Mouse (Mus musculus): ENCODE results near the gene Kif4. TPM values are rescaled to one million over a fixed set of nuclear protein-coding genes. Genes with fewer than 3 reads are reported as not detected.
A peak's percentile ranks its signal among the peaks of the same experiment; 100 is the strongest.

The Kif4 gene
- total RNA-seq (2012; rRNA removed) (24.0 and 27.1 TPM in 2 replicates), total RNA-seq (2014; rRNA removed) (29.5 and 32.2 TPM in 2 replicates), polyA plus RNA-seq (2012; ENCODE audit: insufficient read length, low read depth) (34.6 and 38.8 TPM in 2 replicates)

GRCm38 (mm10) chrX:100625546-100625801 lies at the start of gene Kif4:
Gene Kif4 (plus strand): TSS chrX:100625737.
- in situ Hi-C loops (cut with MboI; ENCODE audit: low pct_ligation_motif_present, low pct_unique_long_range_greater_than_20kb, low sequenced_read_pairs) = no loop called here
- dilution Hi-C loops (cut with MboI; ENCODE audit: extremely low pct_ligation_motif_present, extremely low pct_unique_long_range_greater_than_20kb, low sequenced_read_pairs) = no loop called here

GRCm38 (mm10) chrX:100594791-100595190 lies 30.7 kb upstream of the Kif4 start, which contains the start of gene P2ry4:
Gene P2ry4 (minus strand): TSS chrX:100594869.
- no peak within 1 kb of the TSS for H3K9ac ChIP-seq (ENCODE audit: insufficient read depth, low read depth)
- H3K4me2 ChIP-seq (ENCODE audit: insufficient read depth, low read depth, poor library complexity, severe bottlenecking) = no peak within 1 kb of the TSS
- dilution Hi-C loops (cut with MboI; ENCODE audit: extremely low pct_ligation_motif_present, extremely low pct_unique_long_range_greater_than_20kb, low sequenced_read_pairs) = no loop called here
- in situ Hi-C loops (cut with MboI; ENCODE audit: low pct_ligation_motif_present, low pct_unique_long_range_greater_than_20kb, low sequenced_read_pairs) = no loop called here
- TF ChIP-seq UBTF (IDR thresholded peaks at IDR 0.05; ENCODE audit: low read depth, low read length) = no peak
- no peak for TF ChIP-seq MAFK (IDR thresholded peaks at IDR 0.05; ENCODE audit: insufficient replicate concordance, low read length)
- no peak for TF ChIP-seq ETS1 (conservative IDR thresholded peaks at IDR 0.05; ENCODE audit: low read depth, low read length)
- TF ChIP-seq NELFE (IDR thresholded peaks at IDR 0.05; ENCODE audit: low read depth, low read length) = no peak
- TF ChIP-seq POLR2AphosphoS2 (IDR thresholded peaks at IDR 0.05; ENCODE audit: low read depth, low read length) = no peak
- no peak for TF ChIP-seq CTCF (conservative IDR thresholded peaks at IDR 0.05 in 1 of 2, IDR thresholded peaks at IDR 0.05 in 1 of 2; ENCODE audit: low read depth in 2 of 2, low read length in 2 of 2)
- no peak for TF ChIP-seq RCOR1 (conservative IDR thresholded peaks at IDR 0.05; ENCODE audit: low read depth, low read length)
- TF ChIP-seq TBP (conservative IDR thresholded peaks at IDR 0.05; ENCODE audit: low read depth, low read length) = no peak
- TF ChIP-seq MYC (IDR thresholded peaks at IDR 0.05; ENCODE audit: low read depth, low read length) = no peak
- no peak for TF ChIP-seq TCF12 (IDR thresholded peaks at IDR 0.05; ENCODE audit: low read depth, low read length)
- TF ChIP-seq USF1 (IDR thresholded peaks at IDR 0.05; ENCODE audit: low read depth, low read length) = no peak
- TF ChIP-seq JUND (conservative IDR thresholded peaks at IDR 0.05; ENCODE audit: low read depth, low read length) = no peak
- no peak for TF ChIP-seq CHD1 (IDR thresholded peaks at IDR 0.05; ENCODE audit: low read depth, low read length)
- no peak for TF ChIP-seq SMC3 (IDR thresholded peaks at IDR 0.05; ENCODE audit: low read depth, low read length)
- no peaks in the 10 kb centered on the region for H3K9me3 ChIP-seq (replicated peaks; ENCODE audit: low read length)
- no peak within 1 kb of the TSS for H3K27ac ChIP-seq (ENCODE audit: insufficient read depth, low read depth)
- H3K4me1 ChIP-seq (ENCODE audit: control insufficient read depth in 1 of 2, insufficient read depth in 2 of 2) = no peaks in the 10 kb centered on the region
- no peaks in the 10 kb centered on the region for H3K36me3 ChIP-seq (replicated peaks in 1 of 2; ENCODE audit: control insufficient read depth in 1 of 2, insufficient read depth in 1 of 2, low read length in 1 of 2)
- H3K79me2 ChIP-seq (replicated peaks; ENCODE audit: control insufficient read depth, extremely low read depth, insufficient read depth, poor library complexity, severe bottlenecking) = no peaks in the 10 kb centered on the region
- DNase-seq (ENCODE audit: extremely low read depth) = no peak
- H3K4me3 ChIP-seq (replicated peaks in 1 of 3; ENCODE audit: low read depth in 2 of 3, low read length in 2 of 3, poor library complexity in 1 of 3) = no peak within 1 kb of the TSS
- no peaks in the 10 kb centered on the region for H3K27me3 ChIP-seq (replicated peaks)

More at GRCm38 (mm10) chrX:100625546-100625801, at the start of gene Kif4:
- TF ChIP-seq MEF2A (IDR thresholded peaks at IDR 0.05; ENCODE audit: borderline replicate concordance, low read depth, low read length) (no peak), ZC3H11A (IDR thresholded peaks at IDR 0.05; ENCODE audit: low read depth, low read length) (no peak), CHD2 (IDR thresholded peaks at IDR 0.05; ENCODE audit: low read length) (no peak), ZNF384 (IDR thresholded peaks at IDR 0.05; ENCODE audit: low read depth, low read length) (no peak), USF2 (conservative IDR thresholded peaks at IDR 0.05; ENCODE audit: low read depth, low read length) (no peak), POLR2A (IDR thresholded peaks at IDR 0.05; ENCODE audit: low read depth, low read length) (no peak), MAX (IDR thresholded peaks at IDR 0.05; ENCODE audit: low read length) (no peak), TCF12 (IDR thresholded peaks at IDR 0.05; ENCODE audit: low read depth, low read length) (no peak), ZKSCAN1 (IDR thresholded peaks at IDR 0.05; ENCODE audit: borderline replicate concordance, low read depth, low read length) (no peak), SMC3 (IDR thresholded peaks at IDR 0.05; ENCODE audit: low read depth, low read length) (no peak), MAZ (IDR thresholded peaks at IDR 0.05; ENCODE audit: low read depth, low read length) (no peak), JUN (IDR thresholded peaks at IDR 0.05; ENCODE audit: insufficient read depth, low read depth, low read length) (no peak), ETS1 (conservative IDR thresholded peaks at IDR 0.05; ENCODE audit: low read depth, low read length) (no peak)
- no peak for DNase-seq (ENCODE audit: extremely low read depth)
- H3K9me3 ChIP-seq (replicated peaks; ENCODE audit: low read length) = no peaks in the 10 kb centered on the region
- peak within 1 kb of the TSS; percentile 63 for H3K27ac ChIP-seq (ENCODE audit: insufficient read depth, low read depth)
- H3K27me3 ChIP-seq (replicated peaks) = no peaks in the 10 kb centered on the region
- peak within 1 kb of the TSS; percentile 80 to 85 (median 81) for H3K4me3 ChIP-seq (replicated peaks in 1 of 3; ENCODE audit: low read depth in 2 of 3, low read length in 2 of 3, poor library complexity in 1 of 3)
- peaks cover 12 to 43% of the 10 kb centered on the region in 2 experiments for H3K36me3 ChIP-seq (replicated peaks in 1 of 2; ENCODE audit: control insufficient read depth in 1 of 2, insufficient read depth in 1 of 2, low read length in 1 of 2)
- H3K4me2 ChIP-seq (ENCODE audit: insufficient read depth, low read depth, poor library complexity, severe bottlenecking) = peak within 1 kb of the TSS; percentile 99
- peaks cover 23% of the 10 kb centered on the region for H3K79me2 ChIP-seq (replicated peaks; ENCODE audit: control insufficient read depth, extremely low read depth, insufficient read depth, poor library complexity, severe bottlenecking)
- H3K9ac ChIP-seq (ENCODE audit: insufficient read depth, low read depth) = peak within 1 kb of the TSS; percentile 98
- peaks cover 0 to 12% of the 10 kb centered on the region in 2 experiments; a peak in 2 of 4 replicates for H3K4me1 ChIP-seq (ENCODE audit: control insufficient read depth in 1 of 2, insufficient read depth in 2 of 2)

All from CH12.LX (cell line).